Mouse (Mus musculus): ENCODE measurements around the gene Frrs1. TPM values are rescaled to one million over a fixed set of nuclear protein-coding genes. Genes with fewer than 3 reads are reported as not detected.

Frrs1 gene
- polyA plus RNA-seq, 1 experiment = 49.7 TPM

DNA sequence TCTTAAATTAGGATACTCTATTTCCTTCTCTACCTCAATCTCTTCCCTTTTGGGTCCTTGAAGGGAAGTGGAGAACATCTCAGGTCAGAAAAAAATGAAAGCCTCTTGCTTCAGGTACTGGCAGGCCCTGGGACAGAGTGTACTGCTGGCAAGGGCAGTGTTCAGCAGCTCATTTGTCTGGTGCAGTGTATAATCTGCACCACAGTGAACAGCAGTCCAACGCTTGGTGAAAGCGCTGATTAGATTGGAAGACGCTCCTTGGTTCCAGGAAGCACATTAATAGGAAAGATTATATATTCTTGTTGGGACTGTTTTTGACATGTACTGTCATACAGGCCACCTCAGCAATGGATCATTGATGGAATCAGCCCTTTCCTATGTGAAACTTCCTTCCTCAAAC lies 92.2 kb downstream of the Frrs1 start:
- Histone ChIP-seq H3K27ac (ENCODE audit: insufficient read depth, low read depth, low read length) (no peak overlapping the region), H3K27me3 (replicated peaks; ENCODE audit: control insufficient read depth, insufficient read depth, low read length) (no peaks in the 10 kb centered on the region), H3K4me1 (ENCODE audit: control insufficient read depth, insufficient read depth, low read length) (no peaks in the 10 kb centered on the region), H3K36me3 (ENCODE audit: control insufficient read depth, insufficient read depth, low read length) (no peaks in the 10 kb centered on the region), H3K4me3 (ENCODE audit: insufficient read depth, low read depth, low read length) (no peak overlapping the region)
- no peak for TF ChIP-seq CTCF (conservative IDR thresholded peaks at IDR 0.05; ENCODE audit: insufficient read depth, insufficient read length, low read depth, low read length)
- no peak for TF ChIP-seq POLR2A (IDR thresholded peaks at IDR 0.05; ENCODE audit: low read depth, low read length)
- 88% methylated on average over 3 of the region's 3 CpGs for WGBS
- DNase-seq = no peak

DNA sequence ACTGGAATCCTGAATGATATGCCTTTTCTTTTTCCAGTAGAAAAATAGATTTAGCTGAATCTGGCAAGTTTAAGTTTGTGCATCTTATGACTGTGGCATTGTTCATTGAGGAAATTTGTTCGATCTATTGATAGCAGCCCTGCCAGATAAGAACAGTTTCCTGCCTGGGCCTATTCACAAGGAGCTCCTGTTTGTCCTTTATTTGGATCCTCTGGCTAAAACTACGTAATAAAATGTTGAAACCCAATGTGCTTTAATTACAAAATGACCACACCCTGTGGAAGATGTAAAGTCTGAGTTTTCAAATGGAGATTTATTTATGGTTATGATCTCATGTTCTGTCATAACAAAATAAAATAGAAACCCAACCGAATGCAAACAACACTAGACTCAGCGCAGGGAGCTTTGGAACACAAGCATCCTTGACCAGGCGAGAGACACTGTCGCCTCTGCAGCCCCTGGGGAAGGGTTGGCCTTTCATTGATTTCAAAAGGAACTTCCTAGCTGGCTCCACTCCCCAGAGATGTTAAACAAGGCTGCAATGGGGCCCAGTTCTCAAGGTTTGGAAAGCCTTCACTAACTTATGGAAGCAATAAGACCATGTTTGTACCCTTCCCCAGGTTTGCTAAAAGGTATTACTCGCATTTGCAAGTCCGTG lies 93.1 kb downstream of the Frrs1 start:
- H3K27ac ChIP-seq (ENCODE audit: insufficient read depth, low read depth, low read length) = no peak overlapping the region
- 77% methylated on average over 8 of the region's 8 CpGs for WGBS
- no peak overlapping the region for H3K4me3 ChIP-seq (ENCODE audit: insufficient read depth, low read depth, low read length)
- H3K27me3 ChIP-seq (replicated peaks; ENCODE audit: control insufficient read depth, insufficient read depth, low read length) = no peaks in the 10 kb centered on the region
- no peak for TF ChIP-seq POLR2A (IDR thresholded peaks at IDR 0.05; ENCODE audit: low read depth, low read length)
- no peak for TF ChIP-seq CTCF (conservative IDR thresholded peaks at IDR 0.05; ENCODE audit: insufficient read depth, insufficient read length, low read depth, low read length)
- no peaks in the 10 kb centered on the region for H3K36me3 ChIP-seq (ENCODE audit: control insufficient read depth, insufficient read depth, low read length)
- peak; percentile 31 for DNase-seq
- H3K4me1 ChIP-seq (ENCODE audit: control insufficient read depth, insufficient read depth, low read length) = no peaks in the 10 kb centered on the region

DNA sequence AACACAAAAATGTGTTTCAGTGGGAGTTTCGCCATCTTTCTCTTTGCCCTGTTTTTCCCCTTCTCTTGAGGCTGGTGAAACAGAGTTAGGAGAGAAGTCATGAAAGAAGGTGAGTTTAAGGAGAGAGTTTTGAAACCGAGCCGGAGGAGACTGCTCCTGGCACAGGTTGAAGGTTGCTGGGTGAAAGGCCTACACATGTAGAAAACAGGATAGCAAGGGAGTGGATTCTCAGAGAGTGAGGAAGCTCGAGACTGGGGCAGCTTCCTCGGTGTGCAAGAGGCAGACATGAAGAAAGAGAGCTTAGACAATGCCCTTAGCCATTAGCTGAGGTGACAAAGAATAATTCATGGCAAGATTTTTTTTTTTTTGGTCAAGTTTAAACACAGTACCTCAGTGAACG lies 94.1 kb downstream of the Frrs1 start:
- WGBS = 82% methylated on average over 6 of the region's 6 CpGs
- TF ChIP-seq POLR2A (IDR thresholded peaks at IDR 0.05; ENCODE audit: low read depth, low read length) = no peak
- no peak for TF ChIP-seq CTCF (conservative IDR thresholded peaks at IDR 0.05; ENCODE audit: insufficient read depth, insufficient read length, low read depth, low read length)
- no peak overlapping the region for H3K4me3 ChIP-seq (ENCODE audit: insufficient read depth, low read depth, low read length)
- no peak overlapping the region for H3K27ac ChIP-seq (ENCODE audit: insufficient read depth, low read depth, low read length)
- no peak for DNase-seq
- no peaks in the 10 kb centered on the region for H3K36me3 ChIP-seq (ENCODE audit: control insufficient read depth, insufficient read depth, low read length)
- H3K27me3 ChIP-seq (replicated peaks; ENCODE audit: control insufficient read depth, insufficient read depth, low read length) = no peaks in the 10 kb centered on the region
- no peaks in the 10 kb centered on the region for H3K4me1 ChIP-seq (ENCODE audit: control insufficient read depth, insufficient read depth, low read length)

DNA sequence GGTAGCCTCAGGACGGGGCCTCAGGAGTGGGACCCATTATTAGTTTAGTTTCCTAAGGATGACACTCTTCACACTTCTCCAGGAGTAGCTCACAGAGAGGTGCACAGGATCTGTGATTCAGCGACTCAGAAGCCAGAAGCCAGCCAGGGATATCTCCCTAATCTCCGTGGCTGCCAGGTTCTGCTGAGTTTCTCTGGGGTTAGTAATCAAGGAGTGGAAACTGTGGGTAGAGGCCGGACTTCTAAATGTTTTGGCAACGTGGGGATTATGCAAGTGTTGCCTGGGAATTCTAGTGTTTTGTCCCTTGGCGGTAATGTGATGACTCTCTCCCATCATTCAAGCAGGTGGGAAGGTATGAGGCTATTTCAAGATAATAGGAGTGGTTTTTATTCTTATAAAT lies 95.8 kb downstream of the Frrs1 start:
- no peak overlapping the region for H3K4me3 ChIP-seq (ENCODE audit: insufficient read depth, low read depth, low read length)
- DNase-seq = no peak
- TF ChIP-seq POLR2A (IDR thresholded peaks at IDR 0.05; ENCODE audit: low read depth, low read length) (no peak), CTCF (conservative IDR thresholded peaks at IDR 0.05; ENCODE audit: insufficient read depth, insufficient read length, low read depth, low read length) (no peak)
- H3K36me3 ChIP-seq (ENCODE audit: control insufficient read depth, insufficient read depth, low read length) = no peaks in the 10 kb centered on the region
- H3K27me3 ChIP-seq (replicated peaks; ENCODE audit: control insufficient read depth, insufficient read depth, low read length) = no peaks in the 10 kb centered on the region
- no peak overlapping the region for H3K27ac ChIP-seq (ENCODE audit: insufficient read depth, low read depth, low read length)
- 76% methylated on average over 6 of the region's 6 CpGs for WGBS
- H3K4me1 ChIP-seq (ENCODE audit: control insufficient read depth, insufficient read depth, low read length) = no peaks in the 10 kb centered on the region

Other genes starting within 250 kb of the Frrs1 start
- 2.8 TPM in 2 replicates for gene Trmt13, start 244.9 kb upstream of the Frrs1 start, polyA plus RNA-seq (2012; rRNA removed)
- gene Mfsd14a, start 196.8 kb upstream of the Frrs1 start, polyA plus RNA-seq (2012; rRNA removed) = 27.5 and 27.8 TPM in 2 replicates
- gene Gm43191, start 178.2 kb upstream of the Frrs1 start, polyA plus RNA-seq (2012; rRNA removed) = not detected in 2 replicates
- gene Slc35a3, start 146.6 kb upstream of the Frrs1 start, polyA plus RNA-seq (2012; rRNA removed) = 15.7 and 17.5 TPM in 2 replicates
- 12.7 and 13.6 TPM in 2 replicates for gene Agl, start 51.3 kb upstream of the Frrs1 start, polyA plus RNA-seq (2012; rRNA removed)
- not detected in 2 replicates for gene 4930455H04Rik, start 108.8 kb downstream of the Frrs1 start, polyA plus RNA-seq (2012; rRNA removed)
- 1.3 and 2.0 TPM in 2 replicates for gene Palmd, start 109.5 kb downstream of the Frrs1 start, polyA plus RNA-seq (2012; rRNA removed)